Mouse (Mus musculus): ENCODE data around the gene Gm45208.
A peak's percentile ranks its signal among the peaks of the same experiment; 100 is the strongest.

The Gm45208 gene

GRCm38 (mm10) chrX:7775501-7776205 is 53.6 kb downstream of the Gm45208 start:
- DNase-seq (ENCODE audit: low spot score): no peak

GRCm38 (mm10) chrX:7776329-7777082 is 54.5 kb downstream of the Gm45208 start:
- peak; percentile 58 for DNase-seq (ENCODE audit: low spot score)

- no peak for DNase-seq (ENCODE audit: low spot score)
These were observed 56.6 kb downstream of the Gm45208 start for GRCm38 (mm10) chrX:7778450-7779244.

- no peak for DNase-seq (ENCODE audit: low spot score)
These were observed 57.2 kb downstream of the Gm45208 start for GRCm38 (mm10) chrX:7779294-7779693.

Measured in layer of hippocampus, adult 11-12 months (tissue).